15 mouse cellular contexts compared by ENCODE assay signal in genomic region chr2:125349144-125349543, GRCm38 (mm10).
DNase-seq lines count a peak whose midpoint lies in the region; ATAC-seq lines count a peak whose summit lies in the region.
"Had no signal": no experiment of that assay in that cellular context is flagged by ENCODE, and none has a peak within 500 bp of the region (broad histone marks: within the 10 kb centered on the region; RNA-seq: fewer than 3 reads in every experiment).

No protein-coding gene starts in this region.

- DNase-seq in heart, adult 18-20 months: peak; percentile 56 to 69
- peak; percentile 14 for DNase-seq in Muller cell, postnatal 12 days (ENCODE audit: inconsistent ontology term)
- peak; percentile 64 to 69 for DNase-seq in heart, postnatal 10 days
- peak; percentile 50 for DNase-seq in lung, postnatal 14 days
- DNase-seq in left cerebral cortex, postnatal 14 days (ENCODE audit: low spot score in 2 of 2): no peak
- DNase-seq: B cell, adult 2 months; cerebellum, adult 9-11 months; kidney, adult 9 months; kidney, postnatal 36 days; liver, postnatal 0 days had no signal

- 64% methylated on average over 5 of the region's 5 CpGs for WGBS in heart, embryonic 12.5 days
- 92% methylated on average over 5 of the region's 5 CpGs for WGBS in forebrain, embryonic 13.5 days

- no peak overlapping the region for H3K4me3 ChIP-seq in heart, embryonic 12.5 days
- H3K4me3 ChIP-seq in forebrain, embryonic 13.5 days: no peak overlapping the region
- H3K4me3 ChIP-seq: embryonic facial prominence, embryonic 13.5 days; midbrain, embryonic 12.5 days had no signal

- H3K9ac ChIP-seq in heart, embryonic 12.5 days: no peak overlapping the region
- H3K9ac ChIP-seq in forebrain, embryonic 13.5 days: no peak overlapping the region
- H3K9ac ChIP-seq: embryonic facial prominence, embryonic 13.5 days; liver, postnatal 0 days; midbrain, embryonic 12.5 days had no signal

- no peak overlapping the region for H3K4me2 ChIP-seq in heart, embryonic 12.5 days
- no peak overlapping the region for H3K4me2 ChIP-seq in forebrain, embryonic 13.5 days
- H3K4me2 ChIP-seq: embryonic facial prominence, embryonic 13.5 days; midbrain, embryonic 12.5 days had no signal

- H3K4me1 ChIP-seq in heart, embryonic 12.5 days (replicated peaks): no peaks in the 10 kb centered on the region
- H3K4me1 ChIP-seq in forebrain, embryonic 13.5 days: no peaks in the 10 kb centered on the region
- H3K4me1 ChIP-seq: embryonic facial prominence, embryonic 13.5 days; midbrain, embryonic 12.5 days had no signal

- intact Hi-C loops in heart, postnatal 10 days (cut with DNase I): no loop called here
- intact Hi-C loops in left cerebral cortex, postnatal 14 days (cut with DNase I): no loop called here

- H3K9me3 ChIP-seq in heart, embryonic 12.5 days (replicated peaks): no peaks in the 10 kb centered on the region
- H3K9me3 ChIP-seq in forebrain, embryonic 13.5 days (replicated peaks): no peaks in the 10 kb centered on the region
- H3K9me3 ChIP-seq: embryonic facial prominence, embryonic 13.5 days; midbrain, embryonic 12.5 days had no signal

- no peaks in the 10 kb centered on the region for H3K27me3 ChIP-seq in heart, embryonic 12.5 days (replicated peaks)
- H3K27me3 ChIP-seq in forebrain, embryonic 13.5 days: no peaks in the 10 kb centered on the region
- H3K27me3 ChIP-seq: embryonic facial prominence, embryonic 13.5 days; midbrain, embryonic 12.5 days had no signal

- H3K27ac ChIP-seq in heart, embryonic 12.5 days (ENCODE audit: poor library complexity, severe bottlenecking): no peak overlapping the region
- H3K27ac ChIP-seq in forebrain, embryonic 13.5 days: no peak overlapping the region
- H3K27ac ChIP-seq: embryonic facial prominence, embryonic 13.5 days; midbrain, embryonic 12.5 days had no signal

- H3K36me3 ChIP-seq in heart, embryonic 12.5 days: peaks cover 58% of the 10 kb centered on the region
- peaks cover 38% of the 10 kb centered on the region for H3K36me3 ChIP-seq in forebrain, embryonic 13.5 days (ENCODE audit: poor library complexity, severe bottlenecking)

- no peak for ATAC-seq in heart, embryonic 12.5 days (ENCODE audit: insufficient number of reproducible peaks, low FRiP score)
- ATAC-seq in forebrain, embryonic 13.5 days: no peak
- no peak for ATAC-seq in CD4-positive, CD25-positive, alpha-beta regulatory T cell, adult 4 months
- ATAC-seq: liver, postnatal 0 days had no signal

Comparison
In these comparisons a context has a peak if more than half of its experiments do, and no peak if none do; other contexts are left out.
1. DNase-seq: peak in heart, adult 18-20 months (2 of 2), Muller cell, postnatal 12 days (single experiment), heart, postnatal 10 days (2 of 2) and lung, postnatal 14 days (single experiment); none in left cerebral cortex, postnatal 14 days (0 of 2).